Mouse (Mus musculus) neural tube, embryonic 11.5 days (tissue): ENCODE data around the gene Gm49361. TPM values are rescaled to one million over a fixed set of nuclear protein-coding genes. Genes with fewer than 3 reads are reported as not detected.

Source experiments
- ATAC-seq: fragments of 200-750 bp; cut with Nextera tagmentation; 2 replicates; pipeline ENCODE4 v1.8.0; 2017; ENCODE audit warnings: moderate number of reproducible peaks, mild to moderate bottlenecking, moderate TSS enrichment, moderate library complexity; ENCODE audit not compliant: insufficient read depth, low FRiP score, low TSS enrichment
- DNase-seq: peaks from one replicate; pipeline ENCODE4 v3.0.0-alpha.2; 2015; ENCODE audit warnings: low spot score
- H3K27ac ChIP-seq: fragments of 300-500 bp; sonication (generic); 2 replicates; pipeline ENCODE4 v1.5.1; 2014; ENCODE audit warnings: low read depth, mild to moderate bottlenecking, low read length
- H3K27me3 ChIP-seq: fragments of 300-500 bp; sonication (generic); 2 replicates; pipeline ENCODE4 v1.6.1; 2014; ENCODE audit warnings: mild to moderate bottlenecking, low read length, mixed read lengths; ENCODE audit not compliant: control insufficient read depth, insufficient read depth
- H3K36me3 ChIP-seq: fragments of 300-500 bp; sonication (generic); 2 replicates; pipeline ENCODE4 v1.6.1; 2014; ENCODE audit warnings: mild to moderate bottlenecking, low read length, moderate library complexity, mixed read lengths; ENCODE audit not compliant: control insufficient read depth, insufficient read depth
- H3K4me1 ChIP-seq: fragments of 300-500 bp; sonication (generic); 2 replicates; pipeline ENCODE4 v1.6.1; 2014; ENCODE audit warnings: low read length, mixed read lengths; ENCODE audit not compliant: control insufficient read depth, insufficient read depth
- H3K4me2 ChIP-seq: fragments of 300-500 bp; sonication (generic); 2 replicates; pipeline ENCODE4 v1.6.1; 2014; ENCODE audit warnings: low read depth, mild to moderate bottlenecking, moderate library complexity
- H3K4me3 ChIP-seq: fragments of 300-500 bp; sonication (generic); 2 replicates; pipeline ENCODE4 v1.5.1; 2014; ENCODE audit warnings: low read depth, low read length
- H3K9ac ChIP-seq: fragments of 300-500 bp; sonication (generic); 2 replicates; pipeline ENCODE4 v1.6.1; 2014; ENCODE audit warnings: mild to moderate bottlenecking, low read length
- H3K9me3 ChIP-seq: fragments of 300-500 bp; sonication (generic); 2 replicates; pipeline ENCODE4 v1.6.1; 2016; ENCODE audit warnings: low read length; ENCODE audit not compliant: control insufficient read depth
- WGBS: fragments of 180-500 bp; shearing (Covaris S2); extraction: QIAGEN DNeasy Blood & Tissue Kit; methylation state at CpG from one replicate; pipeline ENCODE4 v1.1.7; 2014; 5-methylcytosine and 5-hydroxymethylcytosine counted together
- polyA plus RNA-seq: library from polyadenylated mRNA; unstranded; fragments of >200 nt; fragmentation: Nextera tagmentation; extraction: Ambion mirVana; gene quantifications from 2 replicates; pipeline ENCODE4 v1.2.1, GENCODE M21; 2014

The Gm49361 gene
- polyA plus RNA-seq, 1 experiment from 2014 or later = not detected

- peak overlapping the region; percentile 53; the same call in 1 of the 2 replicates for H3K27ac ChIP-seq
- ATAC-seq (peak; percentile 48; the same call in 1 of the 2 replicates), DNase-seq (no peak)
- no peak overlapping the region for H3K9ac ChIP-seq
- H3K9me3 ChIP-seq = no peaks in the 10 kb centered on the region
- H3K4me1 ChIP-seq = peaks cover 8% of the 10 kb centered on the region; the same call in 1 of the 2 replicates
- H3K4me3 ChIP-seq = no peak overlapping the region
- no peak overlapping the region for H3K4me2 ChIP-seq
- no peaks in the 10 kb centered on the region for H3K27me3 ChIP-seq
- no peaks in the 10 kb centered on the region for H3K36me3 ChIP-seq
- WGBS = 62% methylated on average over 4 of the region's 4 CpGs
Measured at GRCm38 (mm10) chr14:57716601-57717245, 29.2 kb downstream of the Gm49361 start.

DNA sequence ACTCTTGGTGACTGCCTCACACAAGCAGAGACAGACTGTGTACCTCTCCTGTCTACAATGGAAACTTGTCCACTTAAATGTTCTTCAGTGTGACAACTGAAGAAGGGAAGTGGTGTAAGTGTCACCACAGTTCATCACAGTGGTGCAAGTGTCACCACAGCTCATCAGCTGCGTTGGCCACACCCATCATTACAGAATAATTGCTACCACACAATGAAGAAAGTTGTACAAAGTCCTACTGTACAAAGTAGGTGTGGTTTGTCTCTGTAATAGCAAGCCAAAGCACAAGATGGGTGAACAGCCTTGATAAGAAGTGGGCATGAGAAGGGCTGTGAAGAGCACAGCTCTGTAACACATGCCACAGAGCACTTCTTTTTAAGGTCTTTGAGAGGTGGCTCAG, 33.0 kb downstream of the Gm49361 start:
- no peak for DNase-seq
- Histone ChIP-seq H3K36me3 (no peaks in the 10 kb centered on the region), H3K27ac (no peak overlapping the region), H3K4me1 (peaks cover 8% of the 10 kb centered on the region; the same call in 1 of the 2 replicates), H3K27me3 (no peaks in the 10 kb centered on the region), H3K4me3 (no peak overlapping the region), H3K9ac (no peak overlapping the region), H3K4me2 (no peak overlapping the region), H3K9me3 (no peaks in the 10 kb centered on the region)
- WGBS = 87% methylated on average over 1 of the region's 1 CpGs
- ATAC-seq = no peak

DNA sequence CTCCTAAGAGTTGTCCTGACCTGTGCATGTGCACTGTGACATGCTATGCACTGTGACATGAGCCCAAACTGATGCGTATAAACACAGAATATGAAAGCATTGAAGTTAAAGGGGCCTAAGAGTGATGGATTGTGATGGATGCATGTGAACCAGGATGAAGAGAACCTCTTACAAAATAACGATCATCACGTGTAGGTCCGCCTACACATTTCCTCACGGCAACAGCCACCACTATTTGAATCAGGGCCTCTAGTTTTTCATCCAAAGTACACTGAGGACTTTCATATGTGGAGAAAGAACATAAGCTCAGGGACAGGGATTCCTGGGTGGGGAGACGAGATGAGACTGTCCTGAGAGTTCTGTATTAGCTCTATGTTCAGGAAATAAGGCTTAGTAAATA, 34.8 kb downstream of the Gm49361 start:
- ATAC-seq (no peak), DNase-seq (no peak)
- H3K9ac ChIP-seq = no peak overlapping the region
- no peaks in the 10 kb centered on the region for H3K36me3 ChIP-seq
- no peak overlapping the region for H3K4me2 ChIP-seq
- 95% methylated on average over 6 of the region's 6 CpGs for WGBS
- no peaks in the 10 kb centered on the region for H3K27me3 ChIP-seq
- no peak overlapping the region for H3K27ac ChIP-seq
- no peaks in the 10 kb centered on the region for H3K4me1 ChIP-seq
- no peaks in the 10 kb centered on the region for H3K9me3 ChIP-seq
- no peak overlapping the region for H3K4me3 ChIP-seq

DNA sequence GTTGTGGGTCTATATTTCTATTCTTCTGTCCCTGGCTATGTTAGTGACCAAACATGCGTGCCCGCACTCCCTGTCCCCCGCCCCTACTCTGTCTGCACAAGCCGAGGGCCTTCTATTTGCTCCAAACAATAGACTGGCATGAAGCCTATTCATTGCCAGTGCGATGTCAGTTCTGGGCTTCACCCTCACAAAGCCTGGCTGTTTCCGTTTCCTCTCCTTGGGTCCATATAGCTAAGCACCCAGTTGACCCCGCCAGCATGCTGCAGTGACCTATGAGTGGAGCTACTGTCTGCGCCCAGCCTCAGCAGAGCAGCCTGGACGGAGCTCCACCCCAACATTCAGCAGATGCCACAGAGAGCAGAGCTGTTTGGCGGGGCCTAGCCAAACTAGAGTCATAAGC, 36.7 kb downstream of the Gm49361 start:
- no peak overlapping the region for H3K4me3 ChIP-seq
- H3K4me2 ChIP-seq = no peak overlapping the region
- H3K27me3 ChIP-seq = no peaks in the 10 kb centered on the region
- H3K9ac ChIP-seq = no peak overlapping the region
- no peaks in the 10 kb centered on the region for H3K4me1 ChIP-seq
- WGBS = 41% methylated on average over 10 of the region's 10 CpGs
- ATAC-seq (0 out of 2 replicates have a peak, but pooled peaks have one; percentile 35), DNase-seq (peak; percentile 33)
- H3K36me3 ChIP-seq = no peaks in the 10 kb centered on the region
- no peaks in the 10 kb centered on the region for H3K9me3 ChIP-seq
- no peak overlapping the region for H3K27ac ChIP-seq

- WGBS = 89% methylated on average over 7 of the region's 7 CpGs
- DNase-seq (no peak), ATAC-seq (no peak)
- Histone ChIP-seq H3K9me3 (no peaks in the 10 kb centered on the region), H3K4me1 (no peaks in the 10 kb centered on the region), H3K9ac (no peak overlapping the region), H3K27me3 (no peaks in the 10 kb centered on the region), H3K36me3 (no peaks in the 10 kb centered on the region), H3K4me3 (no peak overlapping the region), H3K27ac (no peak overlapping the region), H3K4me2 (no peak overlapping the region)
Measured at GRCm38 (mm10) chr14:57708580-57708979, 37.3 kb downstream of the Gm49361 start.

DNA sequence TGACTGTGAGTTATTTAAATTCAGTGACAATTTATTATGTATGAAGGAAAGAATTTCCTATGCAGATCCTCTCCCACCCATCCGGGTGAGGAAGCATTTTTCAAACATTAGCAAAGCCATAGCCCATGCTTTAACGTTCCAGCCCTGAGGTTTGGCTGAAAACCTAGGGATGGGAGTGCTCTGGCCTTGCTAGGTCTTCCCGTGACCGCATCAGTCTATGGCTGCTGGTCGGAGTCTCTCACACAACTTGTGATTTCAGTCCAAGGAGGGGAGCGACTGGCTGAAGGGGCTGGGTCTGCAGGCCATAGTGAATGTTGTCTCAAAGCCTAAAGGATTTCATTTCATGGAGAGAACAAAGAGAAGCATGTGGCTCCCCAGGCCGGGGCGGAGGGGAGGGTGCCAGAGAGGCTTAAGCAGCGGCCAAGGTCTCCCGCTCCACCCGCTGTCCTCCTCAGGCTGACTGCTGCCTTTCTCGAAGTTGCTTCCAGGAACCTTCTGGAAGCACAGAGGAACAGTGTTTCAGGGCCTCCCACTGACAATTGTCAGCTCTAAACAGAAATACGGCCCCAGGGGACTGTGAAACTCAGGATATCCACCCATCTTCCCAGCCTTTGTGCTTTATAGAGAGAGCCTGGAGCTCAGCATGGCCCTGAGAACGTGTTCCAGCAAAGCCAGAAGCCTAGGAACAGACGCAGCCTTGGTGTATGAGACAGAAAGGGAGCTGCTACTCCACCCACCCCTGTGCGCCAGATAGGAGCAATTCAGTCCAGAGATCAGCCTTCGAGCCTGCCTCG, 38.6 kb downstream of the Gm49361 start:
- Histone ChIP-seq H3K36me3 (no peaks in the 10 kb centered on the region), H3K4me3 (no peak overlapping the region), H3K9me3 (no peaks in the 10 kb centered on the region), H3K9ac (0 out of 2 replicates have a peak overlapping the region, but pooled peaks have one; percentile 19), H3K27ac (0 out of 2 replicates have a peak overlapping the region, but pooled peaks have one; percentile 6), H3K27me3 (no peaks in the 10 kb centered on the region), H3K4me2 (no peak overlapping the region), H3K4me1 (no peaks in the 10 kb centered on the region)
- 57% methylated on average over 18 of the region's 18 CpGs for WGBS
- DNase-seq = no peak
- no peak for ATAC-seq

GRCm38 (mm10) chr14:57706760-57707099, 39.2 kb downstream of the Gm49361 start:
- WGBS = 91% methylated on average over 4 of the region's 4 CpGs
- Histone ChIP-seq H3K9me3 (no peaks in the 10 kb centered on the region), H3K4me3 (no peak overlapping the region), H3K4me2 (no peak overlapping the region), H3K27me3 (no peaks in the 10 kb centered on the region), H3K36me3 (no peaks in the 10 kb centered on the region), H3K9ac (no peak overlapping the region), H3K27ac (no peak overlapping the region), H3K4me1 (no peaks in the 10 kb centered on the region)
- DNase-seq (no peak), ATAC-seq (no peak)

DNA sequence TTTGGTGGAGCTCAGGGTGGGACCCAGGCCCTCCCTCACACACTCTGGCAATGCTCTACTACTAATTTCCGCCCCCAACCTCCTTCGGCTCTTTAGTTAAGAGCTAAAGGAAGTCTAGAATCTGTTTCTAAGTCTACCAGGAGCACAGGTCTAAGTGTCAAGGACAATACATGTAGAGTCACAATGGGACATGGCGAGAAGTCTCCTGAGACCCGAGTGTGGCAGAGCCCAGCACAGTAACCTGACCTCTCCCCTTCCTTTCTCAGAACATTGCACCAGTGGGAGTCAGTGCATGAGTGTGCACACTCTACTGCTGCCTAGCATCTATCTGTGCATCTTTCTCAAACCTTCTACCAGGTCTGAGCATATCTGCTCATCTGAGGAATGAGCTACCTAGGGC, 40.1 kb downstream of the Gm49361 start:
- Histone ChIP-seq H3K9ac (no peak overlapping the region), H3K9me3 (no peaks in the 10 kb centered on the region), H3K4me2 (no peak overlapping the region), H3K36me3 (no peaks in the 10 kb centered on the region), H3K4me1 (no peaks in the 10 kb centered on the region), H3K27ac (no peak overlapping the region), H3K4me3 (no peak overlapping the region), H3K27me3 (no peaks in the 10 kb centered on the region)
- 93% methylated on average over 4 of the region's 4 CpGs for WGBS
- ATAC-seq = no peak
- DNase-seq = no peak

GRCm38 (mm10) chr14:57705075-57705474, 40.8 kb downstream of the Gm49361 start:
- no peak for DNase-seq
- Histone ChIP-seq H3K4me1 (no peaks in the 10 kb centered on the region), H3K9me3 (no peaks in the 10 kb centered on the region), H3K27me3 (no peaks in the 10 kb centered on the region), H3K36me3 (no peaks in the 10 kb centered on the region), H3K9ac (no peak overlapping the region), H3K4me2 (no peak overlapping the region), H3K4me3 (no peak overlapping the region), H3K27ac (no peak overlapping the region)
- ATAC-seq = no peak
- WGBS = 91% methylated on average over 4 of the region's 4 CpGs
